ENCODE assay signal across 24 mouse cellular contexts in genomic region chr1:153842121-153842740, GRCm38 (mm10). TPM values are rescaled to one million over a fixed set of nuclear protein-coding genes. Genes with fewer than 3 reads are reported as not detected.
DNase-seq lines count a peak whose midpoint lies in the region; ATAC-seq lines count a peak whose summit lies in the region.
"Had no signal": no experiment of that assay in that cellular context is flagged by ENCODE, and none has a peak within 500 bp of the region (broad histone marks: within the 10 kb centered on the region; RNA-seq: fewer than 3 reads in every experiment).

No protein-coding gene starts in this region.

- H3K4me3 ChIP-seq in forebrain, embryonic 10.5 days = no peak overlapping the region
- H3K4me3 ChIP-seq: heart, embryonic 13.5 days; layer of hippocampus, adult 2 months; midbrain, embryonic 12.5 days; myocyte; stomach, embryonic 15.5 days had no signal

- WGBS in forebrain, embryonic 10.5 days = 90% methylated on average over 11 of the region's 11 CpGs

- no peaks in the 10 kb centered on the region for H3K9me3 ChIP-seq in forebrain, embryonic 10.5 days
- H3K9me3 ChIP-seq: heart, embryonic 13.5 days; midbrain, embryonic 12.5 days; stomach, embryonic 15.5 days had no signal

- no peak for DNase-seq in frontal cortex, postnatal 14 days (ENCODE audit: low spot score in 2 of 2)
- peak; percentile 8 for DNase-seq in right cerebral cortex, adult 18-20 months
- DNase-seq in right cerebral cortex, postnatal 4 days = no peak
- peak; percentile 54 for DNase-seq in fibroblast of lung, adult 2 months (ENCODE audit: low read depth)
- peak; percentile 75 for DNase-seq in thymus, postnatal 25 days
- no peak for DNase-seq in ovary, postnatal 36 days (ENCODE audit: low spot score)
- no peak for DNase-seq in forebrain, embryonic 10.5 days (ENCODE audit: extremely low spot score, low spot score)
- DNase-seq: cerebellum, adult 8-10 months; embryo, embryonic 11 days; gastrocnemius, postnatal 36 days; liver; lung, adult 18-20 months; lung, postnatal 36 days had no signal

- H3K36me3 ChIP-seq in forebrain, embryonic 10.5 days (replicated peaks) = no peaks in the 10 kb centered on the region
- H3K36me3 ChIP-seq: heart, embryonic 13.5 days; midbrain, embryonic 12.5 days; stomach, embryonic 15.5 days had no signal

- peak; percentile 66 for ATAC-seq in frontal cortex, adult (ENCODE audit: low TSS enrichment)
- ATAC-seq: forebrain, embryonic 14.5 days; inflammation-experienced regulatory T-cells, adult 6 months had no signal

- H3K4me1 ChIP-seq in forebrain, embryonic 10.5 days = 0 out of 2 replicates have a peak, but pooled peaks cover 4% of the 10 kb centered on the region
- H3K4me1 ChIP-seq: midbrain, embryonic 12.5 days; stomach, embryonic 15.5 days had no signal

- no peak overlapping the region for H3K27ac ChIP-seq in forebrain, embryonic 10.5 days
- H3K27ac ChIP-seq: heart, embryonic 13.5 days; layer of hippocampus, adult 2 months; midbrain, embryonic 12.5 days; stomach, embryonic 15.5 days had no signal

- H3K27me3 ChIP-seq in forebrain, embryonic 10.5 days (ENCODE audit: poor library complexity, severe bottlenecking) = no peaks in the 10 kb centered on the region
- H3K27me3 ChIP-seq: heart, embryonic 13.5 days; midbrain, embryonic 12.5 days; stomach, embryonic 15.5 days had no signal

RNA-seq across cellular contexts. Expression of gene Rgsl1, which starts 1.7 kb away (rescaled TPM):
- not detected in 2 replicates for polyA plus RNA-seq in forebrain, embryonic 10.5 days (2016; fragmentation: Nextera tagmentation; extraction: Ambion mirVana)
- polyA plus RNA-seq: heart, embryonic 13.5 days; hindbrain, embryonic 11.5 days; kidney, embryonic 16.5 days; midbrain, embryonic 12.5 days; myocyte; small intestine, adult 2 months had no signal

RNA-seq across cellular contexts. Expression of gene Teddm1b, which starts 31.9 kb away (rescaled TPM):
- 0.60 and 0.61 TPM in 2 replicates for polyA plus RNA-seq in forebrain, embryonic 10.5 days (2016; fragmentation: Nextera tagmentation; extraction: Ambion mirVana)
- polyA plus RNA-seq: small intestine, adult 2 months had no signal

RNA-seq across cellular contexts. Expression of gene Teddm1a, which starts 49.3 kb away (rescaled TPM):
- not detected in 2 replicates for polyA plus RNA-seq in forebrain, embryonic 10.5 days (2016; fragmentation: Nextera tagmentation; extraction: Ambion mirVana)
- polyA plus RNA-seq: forebrain, embryonic 14.5 days; heart, embryonic 13.5 days; hindbrain, embryonic 11.5 days; kidney, embryonic 16.5 days; midbrain, embryonic 12.5 days; myocyte; small intestine, adult 2 months; stomach, embryonic 15.5 days had no signal

RNA-seq across cellular contexts. Expression of gene Glul, which starts 57.5 kb away (rescaled TPM):
- polyA plus RNA-seq in forebrain, embryonic 10.5 days (2016; fragmentation: Nextera tagmentation; extraction: Ambion mirVana) = 129 and 136 TPM in 2 replicates

RNA-seq across cellular contexts. Expression of gene Teddm2, which starts 57.8 kb away (rescaled TPM):
- polyA plus RNA-seq in forebrain, embryonic 10.5 days (2016; fragmentation: Nextera tagmentation; extraction: Ambion mirVana) = 0.33 and 0.39 TPM in 2 replicates

Comparison
In these comparisons a context has a peak if more than half of its experiments do, and no peak if none do; other contexts are left out.
1. DNase-seq: peak in right cerebral cortex, adult 18-20 months (single experiment), fibroblast of lung, adult 2 months (single experiment) and thymus, postnatal 25 days (single experiment); none in frontal cortex, postnatal 14 days (0 of 2), right cerebral cortex, postnatal 4 days (single experiment), ovary, postnatal 36 days (single experiment) and forebrain, embryonic 10.5 days (single experiment).